Mouse (Mus musculus): ENCODE data around the gene Gm10644.

- TF ChIP-seq POLR2AphosphoS5 (IDR thresholded peaks at IDR 0.05; ENCODE audit: insufficient replicate concordance, low read depth, low read length) = no peak
- TF ChIP-seq CTCF (IDR thresholded peaks at IDR 0.05; ENCODE audit: low read depth, low read length) = no peak
Observed at GRCm38 (mm10) chr8:83955958-83956218, 883 bp upstream of the Gm10644 start.
